9 mouse cellular contexts compared by ENCODE assay signal in the genomic region with DNA sequence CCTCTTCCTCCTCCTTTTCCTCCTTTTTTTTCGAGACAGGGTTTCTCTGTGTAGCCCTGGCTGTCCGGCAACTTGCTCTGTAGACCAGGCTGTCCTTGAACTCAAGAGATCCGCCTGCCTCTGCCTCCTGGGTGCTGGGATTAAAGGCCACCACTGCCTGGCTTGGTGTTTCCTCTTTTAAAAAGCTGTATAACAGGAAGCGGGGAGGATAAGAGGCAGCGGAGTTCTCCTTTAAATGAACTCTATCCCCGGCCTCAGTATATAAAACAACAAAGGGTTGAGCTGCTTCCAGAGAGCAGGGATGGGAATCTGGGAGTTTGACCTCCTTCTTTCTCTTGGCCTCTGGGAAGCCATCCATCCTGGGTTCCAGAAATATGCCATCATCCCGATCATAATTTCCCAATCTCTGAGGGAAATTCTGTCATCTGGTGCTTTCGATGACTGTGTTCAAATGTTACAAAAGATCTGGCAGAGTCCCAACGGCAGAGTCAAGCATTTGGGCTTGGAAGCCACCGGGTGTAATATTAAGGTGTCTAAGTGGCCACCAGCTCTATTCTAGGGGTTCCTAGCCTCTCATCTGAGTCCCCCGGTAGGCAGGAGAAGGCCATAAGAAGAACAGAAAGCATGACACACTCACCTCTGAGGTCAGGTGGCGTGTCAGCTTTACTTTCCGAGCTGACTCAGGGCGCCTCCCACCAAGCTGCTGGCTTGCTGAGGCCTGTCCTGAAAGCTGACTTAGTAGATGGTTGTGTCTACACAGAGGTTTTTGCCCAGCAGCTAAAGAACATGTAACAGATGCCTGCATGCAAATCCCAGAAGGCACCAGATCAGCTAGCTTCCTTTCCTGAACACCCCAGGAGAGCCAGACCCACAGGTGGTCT. TPM values are rescaled to one million over a fixed set of nuclear protein-coding genes. Genes with fewer than 3 reads are reported as not detected.
DNase-seq lines count a peak whose midpoint lies in the region; ATAC-seq lines count a peak whose summit lies in the region.
"Had no signal": no experiment of that assay in that cellular context is flagged by ENCODE, and none has a peak within 500 bp of the region (broad histone marks: within the 10 kb centered on the region; RNA-seq: fewer than 3 reads in every experiment).

No protein-coding gene starts in this region.

- intact Hi-C loops in left cerebral cortex, postnatal 14 days (cut with DNase I), result loop anchor here (5.0 kb wide), 1 partner anchor 66 kb away; no protein-coding TSS in a partner anchor

- H3K4me2 ChIP-seq in hindbrain, embryonic 15.5 days, result no peak overlapping the region
- H3K4me2 ChIP-seq in hindbrain, embryonic 13.5 days, result no peak overlapping the region
- no peak overlapping the region for H3K4me2 ChIP-seq in embryonic facial prominence, embryonic 14.5 days (ENCODE audit: low read depth, low read length)
- no peak overlapping the region for H3K4me2 ChIP-seq in lung, embryonic 16.5 days (ENCODE audit: low read depth, low read length)

- no peaks in the 10 kb centered on the region for H3K36me3 ChIP-seq in hindbrain, embryonic 15.5 days
- H3K36me3 ChIP-seq in hindbrain, embryonic 13.5 days, result no peaks in the 10 kb centered on the region
- no peaks in the 10 kb centered on the region for H3K36me3 ChIP-seq in embryonic facial prominence, embryonic 14.5 days (ENCODE audit: control insufficient read depth, insufficient read depth, low read length)
- no peaks in the 10 kb centered on the region for H3K36me3 ChIP-seq in lung, embryonic 16.5 days (ENCODE audit: control insufficient read depth, insufficient read depth, low read length)

- H3K4me1 ChIP-seq in hindbrain, embryonic 15.5 days (replicated peaks), result peaks cover 41% of the 10 kb centered on the region
- H3K4me1 ChIP-seq in hindbrain, embryonic 13.5 days (replicated peaks), result peaks cover 60% of the 10 kb centered on the region
- H3K4me1 ChIP-seq in embryonic facial prominence, embryonic 14.5 days (ENCODE audit: control insufficient read depth, insufficient read depth, low read length), result peaks cover 33% of the 10 kb centered on the region
- peaks cover 54% of the 10 kb centered on the region for H3K4me1 ChIP-seq in lung, embryonic 16.5 days (replicated peaks; ENCODE audit: control insufficient read depth, insufficient read depth, low read length)

- DNase-seq in MEL-GATA-1-ER (ENCODE audit: extremely low read depth, low read depth), result peak; percentile 26
- DNase-seq in embryonic facial prominence, embryonic 14.5 days (ENCODE audit: low spot score), result peak; percentile 73
- DNase-seq in thymus, postnatal 36 days, result no peak
- no peak for DNase-seq in left cerebral cortex, postnatal 14 days (ENCODE audit: low spot score in 2 of 2)
- no peak for DNase-seq in thymus, postnatal 25 days

- 0 out of 2 replicates have a peak overlapping the region, but pooled peaks have one; percentile 51 for H3K27ac ChIP-seq in hindbrain, embryonic 15.5 days (replicated peaks)
- H3K27ac ChIP-seq in hindbrain, embryonic 13.5 days, result no peak overlapping the region
- H3K27ac ChIP-seq in embryonic facial prominence, embryonic 14.5 days (replicated peaks; ENCODE audit: low read depth, low read length), result no peak overlapping the region; the same call in 1 of the 2 replicates
- H3K27ac ChIP-seq in lung, embryonic 16.5 days (ENCODE audit: low read length), result peak overlapping the region; percentile 12; the same call in 1 of the 2 replicates

- no peak overlapping the region for H3K4me3 ChIP-seq in hindbrain, embryonic 15.5 days
- H3K4me3 ChIP-seq in hindbrain, embryonic 13.5 days, result no peak overlapping the region
- no peak overlapping the region for H3K4me3 ChIP-seq in embryonic facial prominence, embryonic 14.5 days (ENCODE audit: low read depth, low read length)
- H3K4me3 ChIP-seq in lung, embryonic 16.5 days (ENCODE audit: low read length), result no peak overlapping the region

- H3K9ac ChIP-seq in hindbrain, embryonic 15.5 days, result no peak overlapping the region
- H3K9ac ChIP-seq in hindbrain, embryonic 13.5 days, result no peak overlapping the region
- H3K9ac ChIP-seq in embryonic facial prominence, embryonic 14.5 days (ENCODE audit: low read depth, low read length), result no peak overlapping the region; the same call in 1 of the 2 replicates
- no peak overlapping the region for H3K9ac ChIP-seq in lung, embryonic 16.5 days (ENCODE audit: low read length)

- H3K9me3 ChIP-seq in hindbrain, embryonic 15.5 days, result no peaks in the 10 kb centered on the region
- H3K9me3 ChIP-seq in hindbrain, embryonic 13.5 days, result no peaks in the 10 kb centered on the region
- H3K9me3 ChIP-seq in embryonic facial prominence, embryonic 14.5 days (ENCODE audit: control insufficient read depth, low read length), result no peaks in the 10 kb centered on the region
- no peaks in the 10 kb centered on the region for H3K9me3 ChIP-seq in lung, embryonic 16.5 days (ENCODE audit: control insufficient read depth, low read length)

- WGBS in hindbrain, embryonic 15.5 days, result 85% methylated on average over 14 of the region's 14 CpGs
- 90% methylated on average over 14 of the region's 14 CpGs for WGBS in hindbrain, embryonic 13.5 days
- 80% methylated on average over 14 of the region's 14 CpGs for WGBS in embryonic facial prominence, embryonic 14.5 days
- WGBS in lung, embryonic 16.5 days, result 70% methylated on average over 14 of the region's 14 CpGs

- H3K27me3 ChIP-seq in hindbrain, embryonic 15.5 days, result no peaks in the 10 kb centered on the region
- H3K27me3 ChIP-seq in hindbrain, embryonic 13.5 days, result no peaks in the 10 kb centered on the region
- no peaks in the 10 kb centered on the region for H3K27me3 ChIP-seq in embryonic facial prominence, embryonic 14.5 days (replicated peaks; ENCODE audit: control insufficient read depth, insufficient read depth, low read length)
- H3K27me3 ChIP-seq in lung, embryonic 16.5 days (ENCODE audit: control insufficient read depth, insufficient read depth, low read depth, low read length), result no peaks in the 10 kb centered on the region; the same call in 1 of the 2 replicates
- H3K27me3 ChIP-seq: Patski had no signal

- no peak for ATAC-seq in hindbrain, embryonic 15.5 days (ENCODE audit: low FRiP score, low read depth)
- ATAC-seq in hindbrain, embryonic 13.5 days (ENCODE audit: low FRiP score), result no peak
- 0 out of 2 replicates have a peak, but pooled peaks have one; percentile 9 for ATAC-seq in embryonic facial prominence, embryonic 14.5 days (ENCODE audit: low read depth)
- no peak for ATAC-seq in lung, embryonic 16.5 days (ENCODE audit: low read depth)
- ATAC-seq: Patski had no signal

RNA-seq across cellular contexts. Expression of gene Srp9, which starts 36.5 kb away (rescaled TPM):
- 121 and 127 TPM in 2 replicates for polyA plus RNA-seq in hindbrain, embryonic 15.5 days (2015; fragmentation: Nextera tagmentation; extraction: Ambion mirVana)
- 140 and 146 TPM in 2 replicates for polyA plus RNA-seq in hindbrain, embryonic 13.5 days (2015; fragmentation: Nextera tagmentation; extraction: Ambion mirVana)
- polyA plus RNA-seq in embryonic facial prominence, embryonic 14.5 days (2014; fragmentation: Nextera tagmentation; extraction: Ambion mirVana), result 166 and 175 TPM in 2 replicates
- polyA plus RNA-seq in lung, embryonic 16.5 days (2015; fragmentation: Nextera tagmentation; extraction: Ambion mirVana), result 133 and 141 TPM in 2 replicates
- total RNA-seq in left cerebral cortex, postnatal 14 days (2021), result 10 to 100 TPM; 55.2 to 57.1 TPM

Comparison
In these comparisons a context has a peak if more than half of its experiments do, and no peak if none do; other contexts are left out.
1. H3K27ac ChIP-seq: peak in hindbrain, embryonic 15.5 days (single experiment) and lung, embryonic 16.5 days (single experiment); none in hindbrain, embryonic 13.5 days (single experiment) and embryonic facial prominence, embryonic 14.5 days (single experiment).
2. DNase-seq: peak in MEL-GATA-1-ER (single experiment) and embryonic facial prominence, embryonic 14.5 days (single experiment); none in thymus, postnatal 36 days (0 of 2), left cerebral cortex, postnatal 14 days (0 of 2) and thymus, postnatal 25 days (single experiment).